Mouse (Mus musculus) urinary bladder, adult 2 months (tissue): ENCODE measurements around the gene Ska3. TPM values are rescaled to one million over a fixed set of nuclear protein-coding genes. Genes with fewer than 3 reads are reported as not detected.
A peak's percentile ranks its signal among the peaks of the same experiment; 100 is the strongest.
"Not testable (repeated sequence)": the region's sequence is repeated elsewhere in the genome, so short reads cannot be mapped to it uniquely, and the experiment has no call there.

ENCODE experiments used
- DNase-seq: peaks from one replicate; pipeline ENCODE4 v3.0.0; 2022; ENCODE audit warnings: low spot score
- polyA plus RNA-seq: library from polyadenylated mRNA; depleted of rRNA; stranded (reverse); fragments of >200 nt; gene quantifications from 2 replicates; pipeline ENCODE4 v1.2.3, GENCODE M21; 2012; rRNA removed

The Ska3 gene
- 0.50 and 1.1 TPM in 2 replicates for polyA plus RNA-seq

- peak; percentile 97 for DNase-seq
These were observed at the start of gene Ska3, which contains the start of gene Mrpl57 for GRCm38 (mm10) chr14:57825788-57826751. Gene Ska3, minus strand, starts transcription at chr14:57826185. Gene Mrpl57, plus strand, starts transcription at chr14:57826234.

- DNase-seq, result no peak
These were observed 40.8 kb upstream of the Ska3 start for GRCm38 (mm10) chr14:57866676-57867276.

- no peak for DNase-seq
These were observed 39.3 kb upstream of the Ska3 start for GRCm38 (mm10) chr14:57865256-57865655.

- DNase-seq, result no peak
These were observed 37.1 kb upstream of the Ska3 start for GRCm38 (mm10) chr14:57863129-57863528.

- no peak for DNase-seq
These were observed 36.0 kb upstream of the Ska3 start for GRCm38 (mm10) chr14:57861987-57862412.

GRCm38 (mm10) chr14:57859520-57859919 is 33.5 kb upstream of the Ska3 start:
- DNase-seq, result no peak

GRCm38 (mm10) chr14:57858601-57859000 is 32.6 kb upstream of the Ska3 start:
- no peak for DNase-seq

GRCm38 (mm10) chr14:57856037-57856436 is 30.1 kb upstream of the Ska3 start:
- DNase-seq, result not testable (repeated sequence)

GRCm38 (mm10) chr14:57852961-57853360 is 27.0 kb upstream of the Ska3 start:
- no peak for DNase-seq

GRCm38 (mm10) chr14:57850330-57850729 is 24.3 kb upstream of the Ska3 start:
- DNase-seq, result no peak

GRCm38 (mm10) chr14:57848646-57849045 is 22.7 kb upstream of the Ska3 start:
- DNase-seq, result no peak

GRCm38 (mm10) chr14:57848061-57848460 is 22.1 kb upstream of the Ska3 start:
- not testable (repeated sequence) for DNase-seq

GRCm38 (mm10) chr14:57844535-57844934 is 18.6 kb upstream of the Ska3 start:
- no peak for DNase-seq

- DNase-seq, result no peak
These were observed 9.2 kb upstream of the Ska3 start for GRCm38 (mm10) chr14:57835157-57835556.

GRCm38 (mm10) chr14:57833526-57833925 is 7.5 kb upstream of the Ska3 start:
- DNase-seq, result no peak

GRCm38 (mm10) chr14:57827284-57827683 is 1.3 kb upstream of the Ska3 start:
- no peak for DNase-seq

GRCm38 (mm10) chr14:57820839-57821238 is 5.1 kb downstream of the Ska3 start:
- no peak for DNase-seq

GRCm38 (mm10) chr14:57811844-57812243 is 14.1 kb downstream of the Ska3 start:
- no peak for DNase-seq

GRCm38 (mm10) chr14:57810886-57811285 is 15.1 kb downstream of the Ska3 start:
- DNase-seq, result no peak

GRCm38 (mm10) chr14:57808558-57808957 is 17.4 kb downstream of the Ska3 start:
- DNase-seq, result no peak

- no peak for DNase-seq
These were observed 22.3 kb downstream of the Ska3 start for GRCm38 (mm10) chr14:57803731-57804130.

GRCm38 (mm10) chr14:57797991-57798931 is 27.7 kb downstream of the Ska3 start, which contains the start of gene Sap18:
Gene Sap18, plus strand, starts transcription at chr14:57798180.
- DNase-seq, result peak; percentile 89
